13 mouse cellular contexts compared by ENCODE assay signal in the genomic region with DNA sequence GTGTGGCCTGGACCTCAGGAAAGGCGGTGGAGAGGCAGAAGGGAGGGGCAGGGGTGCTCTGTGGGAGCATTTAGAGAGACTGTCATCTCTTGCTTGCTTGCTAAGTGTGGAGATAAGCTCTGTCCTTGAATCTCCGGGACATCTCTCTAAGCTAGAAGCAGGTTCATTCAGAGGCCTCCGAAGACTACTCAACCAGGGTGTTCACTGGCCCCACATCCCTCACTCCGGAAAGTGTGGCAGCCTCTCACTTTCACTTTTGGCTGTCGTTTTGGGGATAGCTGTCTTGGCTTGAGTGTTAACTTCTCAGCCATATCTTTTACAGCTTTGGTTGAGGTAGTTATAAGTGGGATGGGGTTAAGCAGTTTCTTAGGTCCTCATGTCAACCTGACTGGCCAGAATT. TPM values are rescaled to one million over a fixed set of nuclear protein-coding genes. Genes with fewer than 3 reads are reported as not detected.
DNase-seq lines count a peak whose midpoint lies in the region; ATAC-seq and TF ChIP-seq lines count a peak whose summit lies in the region.
"Had no signal": no experiment of that assay in that cellular context is flagged by ENCODE, and none has a peak within 500 bp of the region (broad histone marks: within the 10 kb centered on the region; RNA-seq: fewer than 3 reads in every experiment).

No protein-coding gene starts in this region.

- TF ChIP-seq CTCF in hindbrain, postnatal 0 days (IDR thresholded peaks at IDR 0.05; ENCODE audit: low read depth), result no peak

- H3K9ac ChIP-seq in kidney, embryonic 15.5 days, result no peak overlapping the region
- H3K9ac ChIP-seq in limb, embryonic 11.5 days (ENCODE audit: low read length), result 0 out of 2 replicates have a peak overlapping the region, but pooled peaks have one; percentile 18
- no peak overlapping the region for H3K9ac ChIP-seq in hindbrain, postnatal 0 days (replicated peaks; ENCODE audit: low read length)

- H3K4me3 ChIP-seq in kidney, embryonic 15.5 days (replicated peaks), result no peak overlapping the region
- no peak overlapping the region for H3K4me3 ChIP-seq in limb, embryonic 11.5 days (ENCODE audit: low read depth, low read length)
- H3K4me3 ChIP-seq in hindbrain, postnatal 0 days (ENCODE audit: low read length), result no peak overlapping the region

- H3K9me3 ChIP-seq in kidney, embryonic 15.5 days (replicated peaks), result no peaks in the 10 kb centered on the region
- no peaks in the 10 kb centered on the region for H3K9me3 ChIP-seq in limb, embryonic 11.5 days (ENCODE audit: control insufficient read depth, low read length)
- no peaks in the 10 kb centered on the region for H3K9me3 ChIP-seq in hindbrain, postnatal 0 days (ENCODE audit: low read length)

- ATAC-seq in kidney, embryonic 15.5 days (replicated peaks; ENCODE audit: low FRiP score), result no peak
- ATAC-seq in CD4-positive, CD25-positive, alpha-beta regulatory T cell, adult 4 months, result peak; percentile 55
- no peak for ATAC-seq in limb, embryonic 11.5 days (ENCODE audit: insufficient number of reproducible peaks, low FRiP score, low TSS enrichment, low read depth)
- ATAC-seq in hindbrain, postnatal 0 days, result no peak

- peaks cover 61% of the 10 kb centered on the region for H3K4me1 ChIP-seq in kidney, embryonic 15.5 days
- peaks cover 50% of the 10 kb centered on the region for H3K4me1 ChIP-seq in limb, embryonic 11.5 days (ENCODE audit: control insufficient read depth, insufficient read depth, low read length)
- peaks cover 13% of the 10 kb centered on the region; the same call in 1 of the 2 replicates for H3K4me1 ChIP-seq in hindbrain, postnatal 0 days (ENCODE audit: insufficient read depth, low read length)

- 65% methylated on average over 5 of the region's 5 CpGs for WGBS in kidney, embryonic 15.5 days
- 77% methylated on average over 5 of the region's 5 CpGs for WGBS in limb, embryonic 11.5 days
- WGBS in hindbrain, postnatal 0 days, result 86% methylated on average over 5 of the region's 5 CpGs

- peak overlapping the region; percentile 60; the same call in 1 of the 2 replicates for H3K27ac ChIP-seq in kidney, embryonic 15.5 days
- H3K27ac ChIP-seq in limb, embryonic 11.5 days (replicated peaks; ENCODE audit: low read depth, low read length), result peak overlapping the region; percentile 22; the same call in 1 of the 2 replicates
- H3K27ac ChIP-seq in hindbrain, postnatal 0 days, result no peak overlapping the region

- no peaks in the 10 kb centered on the region for H3K27me3 ChIP-seq in kidney, embryonic 15.5 days
- no peaks in the 10 kb centered on the region for H3K27me3 ChIP-seq in limb, embryonic 11.5 days (ENCODE audit: control insufficient read depth, insufficient read depth, low read length)
- no peaks in the 10 kb centered on the region for H3K27me3 ChIP-seq in hindbrain, postnatal 0 days (ENCODE audit: insufficient read depth, low read length)

- peak; percentile 11 for DNase-seq in adrenal gland, postnatal 10 days
- DNase-seq in adrenal gland, adult 18-20 months (ENCODE audit: low spot score in 2 of 2), result no peak
- no peak for DNase-seq in kidney, postnatal 36 days
- DNase-seq in limb, embryonic 11.5 days (ENCODE audit: low spot score), result no peak
- DNase-seq in hindbrain, postnatal 0 days (ENCODE audit: low spot score), result no peak
- no peak for DNase-seq in frontal cortex, adult 2 months (ENCODE audit: extremely low spot score in 1 of 2, low spot score in 1 of 2)
- DNase-seq: kidney, adult 8-10 months; left cerebral cortex, postnatal 4 days; midbrain, embryonic 14.5 days had no signal

- H3K4me2 ChIP-seq in kidney, embryonic 15.5 days, result no peak overlapping the region
- no peak overlapping the region for H3K4me2 ChIP-seq in limb, embryonic 11.5 days (ENCODE audit: low read depth, severe bottlenecking)
- H3K4me2 ChIP-seq in hindbrain, postnatal 0 days (ENCODE audit: low read depth, low read length), result no peak overlapping the region

- H3K36me3 ChIP-seq in kidney, embryonic 15.5 days, result no peaks in the 10 kb centered on the region
- H3K36me3 ChIP-seq in limb, embryonic 11.5 days (ENCODE audit: control insufficient read depth, insufficient read depth, low read length), result no peaks in the 10 kb centered on the region
- H3K36me3 ChIP-seq in hindbrain, postnatal 0 days (ENCODE audit: insufficient read depth, low read length), result no peaks in the 10 kb centered on the region

RNA-seq across cellular contexts. Expression of gene Ccr7, which starts 10.4 kb away (rescaled TPM):
- total RNA-seq in adrenal gland, postnatal 10 days (2021), result 1 to 10 TPM; 3.6 to 3.7 TPM
- under 1 TPM in 1 of 2 experiments, not detected in 1; 0.38 TPM for total RNA-seq in adrenal gland, adult 18-20 months (2021)
- polyA plus RNA-seq in kidney, embryonic 15.5 days (2015; fragmentation: Nextera tagmentation; extraction: Ambion mirVana), result 0.17 and 0.18 TPM in 2 replicates
- polyA plus RNA-seq in CD4-positive, CD25-positive, alpha-beta regulatory T cell, adult 4 months (2017; shearing (Covaris generic)), result 100 to 1,000 TPM; 277 to 361 TPM
- polyA plus RNA-seq in limb, embryonic 11.5 days (2014; fragmentation: Nextera tagmentation; extraction: Ambion mirVana), result 1.0 and 1.3 TPM in 2 replicates
- 0.40 TPM in 1 of 2 replicates, not detected in the other for total RNA-seq in hindbrain, postnatal 0 days (2014; rRNA removed)
- polyA plus RNA-seq in hindbrain, postnatal 0 days (2015; fragmentation: Nextera tagmentation; extraction: Ambion mirVana), result not detected in 2 replicates
- polyA plus RNA-seq in frontal cortex, adult 2 months (2012; rRNA removed), result 0.14 and 0.19 TPM in 2 replicates
- total RNA-seq: layer of hippocampus, adult 8-10 months; left cerebral cortex, postnatal 4 days had no signal
- polyA plus RNA-seq: neural tube, embryonic 14.5 days had no signal

RNA-seq across cellular contexts. Expression of gene Tns4, which starts 55.4 kb away (rescaled TPM):
- under 1 TPM; 0.12 to 0.51 TPM for total RNA-seq in adrenal gland, postnatal 10 days (2021)
- total RNA-seq in adrenal gland, adult 18-20 months (2021), result under 1 TPM; 0.43 to 0.67 TPM
- polyA plus RNA-seq in kidney, embryonic 15.5 days (2015; fragmentation: Nextera tagmentation; extraction: Ambion mirVana), result 0.29 and 0.32 TPM in 2 replicates
- polyA plus RNA-seq in CD4-positive, CD25-positive, alpha-beta regulatory T cell, adult 4 months (2017; shearing (Covaris generic)), result under 1 TPM in 1 of 2 experiments, not detected in 1; 0.35 TPM
- polyA plus RNA-seq in limb, embryonic 11.5 days (2014; fragmentation: Nextera tagmentation; extraction: Ambion mirVana), result 1.2 and 1.6 TPM in 2 replicates
- total RNA-seq in hindbrain, postnatal 0 days (2014; rRNA removed), result 1.3 TPM in 1 of 2 replicates, not detected in the other
- polyA plus RNA-seq in hindbrain, postnatal 0 days (2015; fragmentation: Nextera tagmentation; extraction: Ambion mirVana), result 0.08 TPM in 1 of 2 replicates, not detected in the other
- polyA plus RNA-seq in frontal cortex, adult 2 months (2012; rRNA removed), result 0.19 and 0.34 TPM in 2 replicates
- total RNA-seq: left cerebral cortex, postnatal 4 days had no signal
- polyA plus RNA-seq: neural tube, embryonic 14.5 days had no signal

Comparison
In these comparisons a context has a peak if more than half of its experiments do, and no peak if none do; other contexts are left out.
1. RNA of gene Ccr7, which starts 10.4 kb away (polyA plus RNA-seq): 277 to 361 TPM in CD4-positive, CD25-positive, alpha-beta regulatory T cell, adult 4 months; 1.0 to 1.3 TPM in limb, embryonic 11.5 days, 0.17 to 0.18 TPM in kidney, embryonic 15.5 days, 0.14 to 0.19 TPM in frontal cortex, adult 2 months and not detected in hindbrain, postnatal 0 days; every median in the first group is over 100 times any median in the second.